Mouse (Mus musculus) liver, postnatal 0 days (tissue): ENCODE measurements around the gene Emilin1.

Source experiments
- CTCF ChIP-seq: sonication (generic); IDR thresholded peaks from 2 replicates; pipeline ENCODE4 v1.5.1; 2016; ENCODE audit warnings: antibody characterized with exemption, low read depth
- EP300 ChIP-seq: IDR thresholded peaks from 2 replicates; pipeline ENCODE4 v1.6.1; 2016; ENCODE audit warnings: antibody characterized with exemption, low read depth, mild to moderate bottlenecking

DNA sequence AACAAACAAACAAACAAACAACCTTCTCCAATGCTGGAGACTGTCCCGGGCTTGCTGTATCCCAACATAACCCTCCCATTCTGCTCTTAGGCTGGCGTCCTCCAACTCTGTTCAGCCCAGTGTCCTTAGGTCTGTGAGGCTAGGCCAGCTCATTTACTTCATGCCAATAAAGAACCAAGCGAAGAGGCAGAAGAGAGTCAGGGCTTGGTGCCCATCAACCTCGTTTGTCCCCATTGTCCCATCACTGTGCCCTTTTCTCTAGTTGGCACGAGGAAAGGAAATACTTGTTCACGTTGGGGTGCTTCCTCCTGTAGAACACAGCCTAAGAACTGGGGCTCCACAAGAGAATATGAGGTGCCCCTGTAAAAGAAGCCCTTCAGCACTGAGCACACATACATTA lies 38.5 kb downstream of the Emilin1 start:
- TF ChIP-seq EP300: no peak
- no peak for TF ChIP-seq CTCF
